Mouse (Mus musculus) brain, adult 10 weeks (tissue): Measurements from ENCODE around the gene Bpifa1. TPM values are rescaled to one million over a fixed set of nuclear protein-coding genes. Genes with fewer than 3 reads are reported as not detected.

Experiments
- polyA plus RNA-seq: library from polyadenylated mRNA; stranded (reverse); fragments of 350-450 nt; fragmentation: Illumina TruSeq; extraction: RNeasy Lipid Tissue Mini Kit (QIAGEN cat#74804); gene quantifications from one replicate; pipeline ENCODE4 v1.2.3, GENCODE M21; 2015; ENCODE audit warnings: low read depth, low replicate concordance

Gene Bpifa1
- polyA plus RNA-seq = not detected

GRCm38 (mm10) chr2:154142580-154142979, at the start of gene Bpifa1:
Gene Bpifa1 (plus strand): TSS chr2:154142880.

GRCm38 (mm10) chr2:154130120-154130519, 12.6 kb upstream of the Bpifa1 start, which contains the start of gene Bpifa3:
Gene Bpifa3 (plus strand): TSS chr2:154130336.

GRCm38 (mm10) chr2:154162307-154162706, 19.6 kb downstream of the Bpifa1 start, which contains the start of gene Bpifa5:
Gene Bpifa5 (plus strand): TSS chr2:154162607.

DNA sequence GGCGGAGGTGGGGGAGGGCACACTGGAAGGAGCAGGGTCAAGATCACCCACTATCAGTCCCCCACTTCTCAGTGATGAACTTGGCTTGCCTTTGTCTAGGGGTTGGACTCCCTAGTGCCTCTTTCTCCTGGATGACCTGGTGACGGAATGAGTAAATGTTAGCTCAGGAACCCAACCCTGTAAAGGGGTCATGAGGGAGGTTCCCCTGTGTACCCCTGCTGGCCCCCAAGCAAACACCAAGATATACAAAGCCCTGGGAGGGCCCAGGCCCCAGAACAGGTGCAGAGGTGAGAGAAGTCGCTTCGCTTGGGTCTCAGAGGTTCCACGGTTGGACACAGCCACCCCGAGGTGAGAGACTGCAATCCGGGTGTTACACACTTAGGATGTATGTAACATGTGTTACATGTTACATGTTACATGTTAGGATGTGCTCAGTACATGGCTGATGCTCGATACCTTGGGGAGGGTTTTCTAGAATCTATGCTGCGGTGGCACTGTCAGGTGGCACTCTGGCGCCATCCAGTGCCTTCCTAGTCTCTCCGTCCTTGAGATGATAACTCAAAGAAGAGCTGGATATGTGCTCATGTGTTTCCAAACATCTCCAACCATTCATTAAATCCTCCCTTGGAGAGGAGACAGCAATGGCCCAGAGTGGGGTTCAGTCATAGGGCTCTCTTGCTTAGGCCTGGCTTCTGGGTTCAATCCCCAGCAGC, 48.0 kb downstream of the Bpifa1 start, which contains the start of gene Bpifb1:
Gene Bpifb1, plus strand, starts transcription at position 273 of the 713 bp plus-strand sequence.

Other genes starting within 250 kb of the Bpifa1 start
- not detected for gene Bpifb6, start 242.5 kb upstream of the Bpifa1 start, polyA plus RNA-seq
- gene Bpifb3, start 224.7 kb upstream of the Bpifa1 start, polyA plus RNA-seq = not detected
- not detected for gene Bpifb4, start 204.7 kb upstream of the Bpifa1 start, polyA plus RNA-seq
- not detected for gene Bpifa6, start 167.9 kb upstream of the Bpifa1 start, polyA plus RNA-seq
- gene Bpifa2, start 134.6 kb upstream of the Bpifa1 start, polyA plus RNA-seq = not detected
- not detected for gene Bpifa3, start 12.5 kb upstream of the Bpifa1 start, polyA plus RNA-seq
- not detected for gene Bpifa5, start 19.7 kb downstream of the Bpifa1 start, polyA plus RNA-seq
- gene Bpifb1, start 47.9 kb downstream of the Bpifa1 start, polyA plus RNA-seq = not detected
- not detected for gene Bpifb5, start 80.9 kb downstream of the Bpifa1 start, polyA plus RNA-seq
- not detected for gene Bpifb9a, start 115.0 kb downstream of the Bpifa1 start, polyA plus RNA-seq
- gene Bpifb9b, start 164.3 kb downstream of the Bpifa1 start, polyA plus RNA-seq = not detected
- gene Cdk5rap1, start 230.1 kb downstream of the Bpifa1 start, polyA plus RNA-seq = 13.5 TPM